Mouse (Mus musculus): ENCODE data around the gene Tnfaip6.

Tnfaip6 gene

GRCm38 (mm10) chr2:52052335-52052734, 14.5 kb downstream of the Tnfaip6 start:
- DNase-seq (ENCODE audit: low spot score in 2 of 2) = no peak

GRCm38 (mm10) chr2:52053502-52053901, 15.7 kb downstream of the Tnfaip6 start:
- no peak for DNase-seq (ENCODE audit: low spot score in 2 of 2)

- DNase-seq (ENCODE audit: low spot score in 2 of 2) = no peak
These were observed 17.8 kb downstream of the Tnfaip6 start for GRCm38 (mm10) chr2:52055616-52056015.

- no peak for DNase-seq (ENCODE audit: low spot score in 2 of 2)
These were observed 19.3 kb downstream of the Tnfaip6 start for GRCm38 (mm10) chr2:52057099-52057498.

GRCm38 (mm10) chr2:52057681-52058080, 19.9 kb downstream of the Tnfaip6 start:
- no peak for DNase-seq (ENCODE audit: low spot score in 2 of 2)

- DNase-seq (ENCODE audit: low spot score in 2 of 2) = no peak
These were observed 30.8 kb downstream of the Tnfaip6 start for GRCm38 (mm10) chr2:52068641-52069040.

- no peak for DNase-seq (ENCODE audit: low spot score in 2 of 2)
These were observed 33.0 kb downstream of the Tnfaip6 start for GRCm38 (mm10) chr2:52070816-52071215.

- DNase-seq (ENCODE audit: low spot score in 2 of 2) = no peak
These were observed 33.6 kb downstream of the Tnfaip6 start for GRCm38 (mm10) chr2:52071241-52071991.

- DNase-seq (ENCODE audit: low spot score in 2 of 2) = no peak
These were observed 34.3 kb downstream of the Tnfaip6 start for GRCm38 (mm10) chr2:52072065-52072490.

- DNase-seq (ENCODE audit: low spot score in 2 of 2) = peak; percentile 9 to 70
These were observed 34.8 kb downstream of the Tnfaip6 start, which contains the start of gene Rif1 for GRCm38 (mm10) chr2:52072491-52073140. Gene Rif1 (plus strand): TSS chr2:52072832.

- DNase-seq (ENCODE audit: low spot score in 2 of 2) = peak in 1 of 2 experiments; percentile 5
These were observed 35.5 kb downstream of the Tnfaip6 start for GRCm38 (mm10) chr2:52073141-52073904.

- DNase-seq (ENCODE audit: low spot score in 2 of 2) = no peak
These were observed 40.9 kb downstream of the Tnfaip6 start for GRCm38 (mm10) chr2:52078666-52079065.

GRCm38 (mm10) chr2:52084013-52084412, 46.2 kb downstream of the Tnfaip6 start:
- no peak for DNase-seq (ENCODE audit: low spot score in 2 of 2)

GRCm38 (mm10) chr2:52084571-52084970, 46.8 kb downstream of the Tnfaip6 start:
- no peak for DNase-seq (ENCODE audit: low spot score in 2 of 2)
